Mouse (Mus musculus): ENCODE measurements at regions not wholly inside any gene's neighbourhood (a gene's known extent, or its start where the extent isn't known, plus 50 kb on each side); places are given as distances from the start of the nearest gene placed in this dataset.

DNA sequence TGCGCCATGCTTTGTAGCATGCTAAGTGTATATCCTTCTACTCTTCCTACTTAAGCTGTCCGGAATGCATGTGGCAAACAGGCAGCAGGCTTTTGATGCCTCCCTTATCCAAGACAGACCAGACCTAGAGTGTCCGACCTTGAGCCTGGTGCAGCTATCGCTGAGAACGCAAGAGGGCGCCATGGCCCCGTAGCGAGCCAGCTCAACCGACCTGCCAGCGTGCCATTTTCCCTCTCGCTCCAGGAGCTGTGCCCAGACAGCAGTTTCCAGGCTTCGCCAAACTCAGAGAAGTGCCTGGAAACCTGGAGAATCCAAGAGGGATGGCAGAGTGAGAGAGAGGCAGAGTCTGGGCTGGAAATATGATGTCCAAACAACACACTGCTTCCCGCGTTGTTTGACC, 155.8 kb upstream of the Gm12830 start:
- DNase-seq (ENCODE audit: low read depth, low spot score), result peak; percentile 85

DNA sequence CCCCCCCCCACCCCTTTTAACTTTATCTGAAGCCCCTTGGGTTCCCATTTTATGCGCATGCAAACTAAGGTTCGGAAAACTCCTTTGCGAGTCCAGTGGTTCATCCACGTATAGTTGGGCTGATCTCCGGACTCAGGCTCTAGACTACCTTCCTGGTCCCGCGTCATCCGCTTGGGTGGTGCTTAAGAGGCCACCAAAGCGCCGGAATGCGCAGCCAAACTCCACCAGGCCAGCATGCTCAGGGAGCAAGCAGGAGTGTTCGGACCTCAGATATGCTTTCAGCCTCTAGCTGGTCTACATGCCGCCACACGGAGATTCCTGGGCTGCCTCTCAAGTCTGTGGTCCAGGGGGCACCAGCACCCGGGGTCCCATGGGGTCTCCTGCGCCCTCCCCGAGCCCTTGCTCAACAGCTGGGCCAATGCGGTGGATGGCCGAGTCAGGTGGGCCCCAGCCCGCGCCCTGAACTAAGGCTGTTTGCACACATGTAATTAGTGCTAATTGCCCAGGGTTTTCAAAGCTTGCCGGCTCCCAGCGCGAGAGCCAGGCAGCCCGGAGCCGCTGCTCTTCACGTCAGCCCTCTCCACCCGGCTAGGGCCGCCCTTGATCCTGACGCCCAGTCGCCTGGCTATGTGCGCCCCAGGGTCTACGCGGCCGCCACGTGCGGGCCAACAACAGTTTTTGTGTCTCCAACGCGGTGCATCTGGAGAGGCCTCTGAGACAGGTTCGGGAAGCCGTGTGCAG, 155.1 kb upstream of the Gm12830 start:
- no peak for DNase-seq (ENCODE audit: low read depth, low spot score)

DNA sequence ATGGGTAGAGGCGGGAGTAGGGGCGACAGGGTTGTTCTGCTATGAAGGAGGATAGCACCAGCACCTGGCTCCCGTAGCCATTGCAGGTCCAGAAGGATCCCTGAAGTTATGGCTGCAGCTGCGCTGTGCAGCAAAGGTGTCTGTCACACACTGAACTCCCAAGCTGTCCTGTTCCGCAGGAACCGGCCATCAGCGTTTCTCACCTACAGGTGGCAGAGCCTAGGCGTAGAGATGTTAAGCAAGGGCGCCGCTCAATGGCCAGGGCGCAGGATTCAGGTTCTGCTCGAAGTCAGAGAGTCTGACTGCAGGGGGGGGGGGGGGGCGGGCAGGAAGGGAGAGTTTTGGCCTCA, 154.6 kb upstream of the Gm12830 start:
- no peak for DNase-seq (ENCODE audit: low read depth, low spot score)

DNA sequence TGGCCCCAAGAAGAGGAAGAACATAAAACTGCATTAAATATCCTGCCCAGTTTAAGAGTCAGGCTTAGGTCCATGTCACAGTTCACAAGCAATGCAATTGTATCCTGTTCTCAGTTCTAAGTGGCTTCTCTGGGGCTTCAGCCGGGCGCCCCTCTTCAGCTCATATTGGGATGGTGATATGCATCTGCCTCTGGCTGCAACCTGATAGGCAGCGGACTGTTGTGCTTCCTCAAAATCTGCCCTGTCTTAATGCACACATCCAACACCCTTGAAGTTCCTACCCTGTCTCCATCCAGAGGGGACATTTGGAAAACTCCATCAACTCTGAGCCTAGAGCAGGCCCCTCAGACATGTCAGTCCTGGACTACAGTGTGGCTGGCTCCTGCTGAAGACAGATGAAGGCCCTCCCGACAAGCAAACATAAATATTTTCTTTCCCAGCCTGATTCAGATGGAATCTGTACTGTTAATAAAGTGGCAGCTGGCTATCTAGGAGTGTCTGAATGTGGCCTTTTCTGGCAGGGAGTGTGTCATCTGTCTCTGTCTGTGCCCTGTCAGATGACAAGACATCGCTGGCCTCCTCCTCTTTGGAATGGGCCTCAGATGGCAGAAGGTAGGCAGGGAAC, 149.3 kb upstream of the Gm12830 start:
- no peak for DNase-seq (ENCODE audit: low read depth, low spot score)

DNA sequence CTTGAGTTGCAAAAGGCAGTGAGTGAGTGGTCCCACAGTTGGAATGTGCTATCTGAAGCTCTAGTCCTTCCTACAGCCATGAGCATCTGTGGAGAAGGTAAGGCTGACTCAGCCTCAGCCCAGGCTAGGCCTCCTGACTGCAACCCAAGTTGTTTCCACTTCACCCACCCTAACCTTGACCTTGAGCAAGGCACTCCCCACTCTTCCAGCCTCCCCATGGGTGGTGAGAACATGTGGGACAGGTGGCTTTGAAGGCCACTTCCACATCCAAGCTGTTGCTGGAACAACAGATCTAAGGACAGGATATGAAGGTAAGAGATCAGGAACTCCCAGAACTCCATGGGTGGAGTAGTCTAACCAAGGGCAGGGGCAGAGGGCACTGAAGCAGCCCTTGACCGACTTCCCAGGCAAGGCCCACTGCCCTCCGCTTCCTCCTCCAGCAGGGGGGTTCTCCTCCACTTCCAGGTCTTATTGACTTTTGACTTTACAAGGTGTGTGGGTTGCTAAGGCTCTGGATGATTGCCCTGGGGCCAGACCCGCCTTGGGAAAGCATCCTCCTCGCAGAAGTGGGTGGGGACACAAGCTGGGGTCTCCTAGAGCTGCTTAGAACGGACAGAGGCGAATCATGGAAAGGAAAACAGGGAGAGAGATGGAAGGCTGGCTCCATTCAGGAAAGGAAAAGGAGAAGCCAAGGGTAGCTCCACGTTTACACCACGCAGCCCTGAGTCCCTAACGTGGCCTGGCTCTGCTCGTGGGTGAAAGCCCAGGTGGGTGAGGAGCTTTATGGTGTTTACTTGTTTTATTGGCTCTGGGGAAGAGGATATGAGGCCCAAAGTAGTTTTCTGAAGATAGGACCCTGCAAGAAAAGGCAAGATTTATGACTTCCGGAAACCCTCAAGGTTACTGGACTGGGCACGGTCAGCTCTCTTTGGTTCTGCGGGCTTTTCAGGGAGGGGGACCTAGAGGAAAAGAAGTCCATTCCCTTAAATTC, 144.3 kb upstream of the Gm12830 start:
- DNase-seq (ENCODE audit: low read depth, low spot score), result no peak

DNA sequence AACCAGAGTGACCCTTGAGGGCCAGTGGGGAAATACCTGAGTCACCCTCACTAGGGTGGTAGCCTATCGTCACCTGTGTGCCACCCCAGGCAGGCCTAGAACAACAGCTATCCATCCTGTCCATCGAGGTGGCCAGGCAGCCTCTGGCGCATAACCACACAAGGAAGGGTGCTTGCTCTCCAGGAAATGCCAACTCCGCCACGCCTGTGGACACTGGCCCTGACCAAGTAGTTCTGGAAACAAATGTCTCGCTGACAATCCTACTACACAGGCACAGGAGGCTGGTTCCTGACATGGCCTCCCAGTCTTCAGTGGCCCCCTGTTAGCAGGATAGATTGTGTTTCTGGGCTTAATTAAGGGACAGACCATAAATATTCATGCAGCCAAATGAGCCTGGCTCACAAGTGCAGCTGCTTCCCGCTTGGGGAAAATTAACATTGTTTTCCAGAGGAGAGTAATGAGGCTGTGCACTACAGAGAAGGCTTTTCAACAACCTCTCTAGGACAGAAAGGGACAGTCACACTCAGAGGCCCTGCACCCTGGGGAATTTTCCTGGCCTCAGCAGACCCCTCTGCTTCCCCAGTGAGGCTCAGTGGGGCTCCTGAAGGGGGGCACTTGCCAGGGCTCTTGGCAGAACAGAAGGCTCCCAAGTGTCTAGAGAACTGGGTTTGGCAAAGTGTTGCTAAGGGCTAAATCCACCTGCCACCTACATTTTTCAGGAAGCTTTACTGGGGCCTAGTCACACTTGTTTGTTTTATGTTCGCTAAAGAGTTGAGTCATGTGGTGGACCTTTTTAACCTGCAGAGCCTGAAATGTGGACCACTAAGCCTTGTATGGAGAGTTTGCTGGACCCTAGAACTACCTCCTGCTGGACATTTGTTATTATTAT, 143.2 kb upstream of the Gm12830 start:
- DNase-seq (ENCODE audit: low read depth, low spot score), result no peak

DNA sequence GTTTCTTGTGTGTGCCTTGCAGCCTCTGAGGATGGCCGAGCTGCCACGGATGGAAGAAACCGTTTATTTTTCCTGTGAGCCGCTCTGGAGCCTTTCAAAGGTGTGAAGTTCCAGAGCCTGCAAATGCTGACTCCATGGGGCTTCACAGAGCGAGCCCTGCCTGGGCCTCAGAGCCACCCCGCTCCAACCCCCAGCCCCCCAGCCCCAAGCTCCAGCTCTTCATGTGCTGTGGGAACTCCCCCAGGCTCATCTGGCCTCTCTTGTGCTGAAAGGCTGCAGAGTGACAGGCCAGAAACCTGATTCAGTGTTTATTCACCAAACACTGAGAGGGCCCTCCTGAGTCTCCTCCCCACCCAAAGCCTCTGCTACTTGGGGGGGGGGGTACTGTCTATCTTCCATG, 141.2 kb upstream of the Gm12830 start:
- no peak for DNase-seq (ENCODE audit: low read depth, low spot score)

DNA sequence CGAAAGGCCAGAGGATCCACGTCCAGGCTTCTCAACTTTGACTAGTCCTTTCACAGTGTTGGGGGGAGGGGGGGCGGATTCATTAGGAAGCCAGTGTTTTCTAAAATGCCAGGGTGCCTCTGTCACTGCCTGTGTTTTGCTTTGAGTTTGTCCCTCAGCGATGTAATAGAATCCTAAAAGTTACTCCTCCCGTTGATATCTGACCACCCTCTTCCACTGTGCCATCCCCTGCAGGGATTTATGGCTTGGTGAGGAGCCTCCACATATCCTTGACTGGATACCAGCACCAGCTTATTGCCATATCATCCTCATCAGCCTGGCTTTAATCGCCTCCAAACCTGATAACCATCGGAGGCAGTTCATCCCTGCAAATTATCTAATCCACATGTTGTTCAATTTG, 138.6 kb upstream of the Gm12830 start:
- no peak for DNase-seq (ENCODE audit: low read depth, low spot score)

DNA sequence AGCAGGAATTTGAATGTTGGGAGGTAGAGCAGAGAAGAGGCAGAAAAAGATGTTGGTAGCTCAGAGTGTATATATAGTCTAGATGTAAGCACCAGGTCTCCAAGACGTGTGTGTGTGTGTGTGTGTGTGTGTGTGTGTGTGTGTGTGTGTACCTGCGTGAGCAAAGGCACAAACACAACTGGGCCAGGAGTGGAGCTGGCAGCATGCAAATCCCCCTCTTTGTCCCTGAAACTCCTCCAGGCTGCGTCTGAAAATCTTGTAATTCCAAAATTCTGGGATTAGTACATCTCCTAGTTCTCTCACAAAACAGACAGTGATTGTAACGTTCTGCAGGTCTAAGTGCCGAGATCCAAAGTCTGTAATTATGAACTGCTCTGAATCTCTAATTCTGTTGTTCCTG, 137.8 kb upstream of the Gm12830 start:
- no peak for DNase-seq (ENCODE audit: low read depth, low spot score)

DNA sequence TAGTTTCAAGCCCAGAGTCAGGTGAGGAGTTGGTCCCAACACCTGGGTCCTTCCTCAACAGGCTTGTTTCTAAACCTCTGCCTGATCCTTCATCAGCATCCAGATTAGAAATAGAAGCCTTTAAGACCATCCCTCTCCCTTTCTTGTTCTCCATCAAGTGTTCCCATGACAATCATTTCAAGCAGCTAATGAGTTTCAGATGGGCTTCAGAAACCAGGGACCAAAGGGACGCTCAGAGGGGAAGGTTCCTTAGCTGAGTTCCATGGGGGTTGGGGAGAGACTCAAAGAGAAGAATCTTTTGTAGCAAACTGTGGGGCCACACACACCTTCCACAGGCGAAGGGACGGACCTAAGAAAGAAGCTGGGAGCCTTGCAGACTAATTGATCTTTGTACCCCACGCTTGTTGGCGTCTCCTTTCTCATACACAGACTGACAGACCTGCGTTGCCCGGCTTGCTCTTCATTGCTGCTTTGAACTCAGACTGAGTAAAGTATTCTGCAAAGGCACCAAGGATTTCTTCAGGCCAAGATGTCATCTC, 136.6 kb upstream of the Gm12830 start:
- DNase-seq (ENCODE audit: low read depth, low spot score), result no peak

DNA sequence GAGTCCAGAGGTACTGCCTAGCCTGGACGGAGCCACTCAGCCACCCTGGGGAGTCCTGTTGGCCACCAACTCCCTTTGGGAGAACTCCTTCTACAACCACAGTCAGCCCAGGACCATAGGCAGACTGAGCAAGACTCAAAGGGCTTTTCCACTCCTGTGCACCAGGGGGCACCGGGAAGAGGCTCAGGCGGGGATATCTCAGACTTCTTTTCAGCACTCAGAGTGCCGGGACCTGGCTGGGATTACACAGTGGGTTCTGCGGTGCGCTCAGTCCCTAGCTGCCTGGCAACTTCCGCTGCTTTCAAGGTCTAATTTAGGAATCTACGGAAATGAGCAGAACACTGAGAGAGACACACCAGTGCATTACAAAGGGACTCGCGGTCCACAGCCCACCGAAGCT, 136.1 kb upstream of the Gm12830 start:
- peak; percentile 26 for DNase-seq (ENCODE audit: low read depth, low spot score)

DNA sequence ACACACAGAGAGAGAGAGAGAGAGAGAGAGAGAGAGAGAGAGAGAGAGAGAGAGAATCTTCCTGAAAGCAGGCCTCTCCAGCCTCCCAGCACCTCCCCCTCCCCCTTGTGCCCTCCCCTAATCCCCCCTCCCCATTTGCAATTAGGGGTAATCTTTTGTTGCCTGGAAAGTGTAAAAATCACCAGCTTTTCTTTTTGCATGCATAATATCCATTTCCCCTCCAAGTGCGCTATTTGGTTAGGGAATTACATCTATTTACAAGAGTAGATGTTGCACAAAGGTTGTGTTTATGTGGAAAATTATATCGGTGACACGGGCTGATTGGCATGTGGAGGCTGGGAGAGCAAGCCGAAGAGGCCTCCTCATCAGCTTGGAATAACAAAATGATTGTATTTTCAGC, 135.4 kb upstream of the Gm12830 start:
- no peak for DNase-seq (ENCODE audit: low read depth, low spot score)

DNA sequence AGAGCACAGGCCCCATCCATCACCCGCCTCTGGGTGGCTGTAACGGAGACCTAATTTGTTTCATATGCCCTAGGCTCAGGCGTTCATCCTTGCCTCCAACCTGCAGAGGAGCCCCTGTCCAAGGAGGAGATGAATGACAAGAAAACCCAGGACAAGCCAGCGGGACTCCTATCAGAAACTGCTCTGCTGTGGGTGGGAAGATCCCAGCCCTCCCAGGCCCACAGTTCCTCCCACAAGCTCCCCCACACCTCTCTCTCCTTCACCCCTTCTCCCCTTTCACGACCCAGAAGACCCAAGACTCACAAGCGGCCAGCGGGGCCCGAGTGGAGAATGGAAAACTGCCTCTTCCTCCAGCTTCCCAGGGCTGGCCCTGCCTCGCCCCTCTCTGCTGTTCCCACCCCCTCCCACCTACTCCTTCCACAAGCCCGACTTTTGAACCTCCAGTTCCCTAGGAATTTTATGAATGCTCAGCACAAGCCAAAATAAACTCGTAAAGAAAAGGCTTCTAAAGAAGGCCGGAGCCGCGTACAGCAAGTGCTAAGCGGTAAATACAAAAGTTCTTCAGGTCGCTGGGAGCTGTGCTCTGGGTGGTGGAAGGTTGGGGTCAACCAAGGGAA, 133.1 kb upstream of the Gm12830 start:
- DNase-seq (ENCODE audit: low read depth, low spot score), result no peak

DNA sequence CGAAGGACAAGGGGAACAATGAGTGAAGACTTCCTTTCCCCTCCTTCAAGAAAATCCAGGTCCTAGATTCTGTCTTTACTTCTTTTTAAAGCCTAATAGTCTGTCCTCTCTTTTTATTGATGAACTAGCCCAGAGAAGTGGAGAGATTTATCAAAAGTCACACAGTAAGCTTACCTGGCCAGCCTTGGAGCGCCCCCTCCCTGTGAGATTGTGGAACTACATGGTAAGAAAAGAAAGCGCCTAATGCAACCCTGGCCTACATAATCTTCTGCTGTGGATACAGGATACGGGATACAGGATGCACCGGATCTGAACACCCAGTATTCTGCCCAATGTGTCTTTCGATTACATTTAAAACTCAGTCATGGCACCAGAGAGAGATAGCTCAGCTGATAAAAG, 132.6 kb upstream of the Gm12830 start:
- no peak for DNase-seq (ENCODE audit: low read depth, low spot score)

DNA sequence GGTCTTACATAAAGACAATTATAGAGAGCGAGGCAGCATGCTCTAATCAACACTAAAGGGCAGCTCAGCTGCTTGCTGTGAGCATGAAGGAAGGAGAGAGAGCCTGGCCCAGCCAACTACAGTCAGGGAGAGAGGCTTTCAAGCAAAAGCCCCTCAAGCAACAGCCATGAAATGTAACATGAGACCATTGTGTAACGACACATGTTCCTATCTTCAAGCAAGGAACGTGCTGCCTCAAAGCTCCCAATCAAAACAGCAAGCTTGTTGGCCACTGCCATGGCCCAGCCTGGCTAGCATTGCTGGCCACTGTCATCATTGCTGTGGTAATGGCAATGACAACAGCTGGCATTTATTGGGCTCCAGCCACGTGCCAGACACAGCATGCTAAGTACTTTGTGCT, 115.9 kb upstream of the Gm12830 start:
- no peak for DNase-seq (ENCODE audit: low read depth, low spot score)

DNA sequence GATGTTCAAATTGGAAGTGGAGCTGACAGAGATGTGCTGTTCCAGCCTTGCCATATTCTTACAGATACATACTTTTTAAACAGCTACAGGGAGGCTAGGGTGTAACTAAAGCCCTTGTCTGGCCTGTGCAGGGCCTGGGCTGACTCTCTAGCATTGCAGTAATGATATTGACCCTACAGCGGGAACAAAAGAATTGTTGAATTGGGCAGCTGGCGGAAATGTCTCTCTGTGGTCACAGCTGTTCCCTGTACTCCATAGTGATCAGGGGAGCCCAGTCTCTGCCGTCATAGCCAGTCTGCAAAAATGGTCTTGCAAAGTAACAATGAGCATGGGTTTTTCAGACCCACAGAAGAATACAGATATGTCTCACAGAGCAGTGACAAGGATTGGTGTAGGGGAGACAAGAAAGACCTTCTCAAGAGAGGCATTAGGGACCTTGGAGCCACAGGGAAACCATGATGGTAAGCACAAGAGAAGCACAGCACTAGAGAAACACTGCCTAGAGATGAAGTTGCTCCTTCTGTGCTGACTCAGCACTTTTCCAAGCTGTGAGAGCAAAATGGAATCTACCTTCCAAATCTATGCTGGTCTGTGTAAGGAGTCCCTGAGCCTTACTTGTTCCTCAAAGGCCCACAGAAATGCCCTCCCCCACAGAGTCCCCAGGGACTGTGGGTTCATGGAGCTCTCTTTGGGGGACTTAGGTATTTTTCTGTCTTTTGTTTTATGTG, 111.2 kb upstream of the Gm12830 start:
- DNase-seq (ENCODE audit: low read depth, low spot score), result no peak

DNA sequence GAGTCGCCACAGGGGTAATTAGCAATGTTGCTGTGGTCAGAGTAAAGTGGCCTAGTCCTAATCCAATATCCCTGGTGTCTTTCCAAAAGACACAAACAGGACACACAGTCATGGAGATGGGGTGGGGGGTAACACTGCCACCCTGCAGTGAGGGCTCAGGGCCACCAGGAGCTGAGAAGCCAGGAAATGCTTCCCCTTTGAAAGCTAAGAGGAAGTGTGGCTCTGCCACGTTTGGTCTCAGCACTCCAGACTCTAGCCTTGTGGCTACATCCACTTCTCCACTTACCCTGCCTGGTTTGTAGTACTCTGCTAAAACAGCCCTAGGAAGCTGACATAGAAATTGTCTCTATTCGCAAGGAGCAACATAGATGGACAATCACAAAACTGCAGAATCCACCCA, 110.4 kb upstream of the Gm12830 start:
- no peak for DNase-seq (ENCODE audit: low read depth, low spot score)

DNA sequence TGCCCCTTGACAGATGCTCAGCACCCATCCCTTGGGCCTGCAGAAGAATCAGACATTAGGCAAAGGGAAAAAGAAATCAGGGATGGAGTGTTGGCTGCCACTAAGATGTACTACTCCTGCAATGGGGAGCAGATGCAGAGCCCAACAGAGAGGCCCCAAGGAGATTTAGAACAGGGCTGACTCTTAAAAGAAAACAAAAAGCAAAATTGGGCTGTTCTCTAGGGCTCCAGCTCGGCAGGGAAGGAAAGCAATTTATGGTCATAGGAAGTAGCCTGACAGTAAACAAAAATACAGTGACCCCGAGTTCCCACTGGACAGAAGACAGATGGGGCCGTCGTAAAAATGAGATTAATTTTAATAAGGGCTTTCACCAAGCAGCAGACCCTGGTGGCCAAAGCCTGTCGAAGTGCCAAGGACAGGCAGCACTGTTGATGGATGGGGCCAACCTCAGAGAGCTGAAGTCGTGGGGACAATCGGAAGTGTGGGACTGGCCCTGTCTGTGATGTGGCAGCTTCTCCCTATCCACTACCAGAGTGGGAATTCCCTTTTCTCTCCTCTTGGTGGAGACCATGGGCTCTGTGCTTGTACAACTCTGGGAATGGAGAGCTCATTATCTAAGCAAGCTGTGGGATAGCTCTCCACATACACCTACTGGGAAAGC, 109.4 kb upstream of the Gm12830 start:
- no peak for DNase-seq (ENCODE audit: low read depth, low spot score)

DNA sequence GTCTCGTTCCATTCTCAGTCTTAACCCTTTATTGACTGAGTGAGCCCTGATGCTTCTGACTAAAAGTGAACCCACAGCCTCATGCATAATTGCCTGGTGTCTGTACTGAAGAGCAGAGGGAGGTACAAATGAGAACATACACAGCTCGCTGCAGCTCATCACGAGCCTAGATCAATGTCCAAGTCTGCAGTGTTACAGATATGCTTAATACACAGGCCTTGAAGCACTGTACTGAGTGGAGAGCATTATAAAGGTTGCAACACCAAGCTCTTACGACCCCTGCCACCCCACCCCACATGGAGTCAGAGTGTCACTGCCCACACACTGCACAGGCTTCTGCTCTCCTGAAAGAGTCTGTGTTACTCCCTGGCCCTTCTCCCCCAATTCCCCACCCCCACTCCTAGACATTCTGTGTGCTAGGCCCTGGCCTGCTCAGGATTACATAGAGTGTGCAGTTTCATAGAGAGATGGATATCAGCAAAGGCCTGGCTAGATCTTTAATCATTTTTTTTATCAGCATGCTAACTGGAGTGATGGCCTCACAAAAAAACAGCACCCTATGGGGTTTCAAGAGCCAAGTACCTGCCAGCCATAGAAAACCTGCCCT, 108.5 kb upstream of the Gm12830 start:
- DNase-seq (ENCODE audit: low read depth, low spot score), result no peak
